ENCODE assay signal across 8 mouse cellular contexts in genomic region chr17:66276778-66277177, GRCm38 (mm10).
A peak's percentile ranks its signal among the peaks of the same experiment; 100 is the strongest.
DNase-seq lines count a peak whose midpoint lies in the region; ATAC-seq and TF ChIP-seq lines count a peak whose summit lies in the region.

No protein-coding gene starts in this region.

- H3K36me3 ChIP-seq in forebrain, postnatal 0 days (ENCODE audit: insufficient read depth), result no peaks in the 10 kb centered on the region
- no peaks in the 10 kb centered on the region for H3K36me3 ChIP-seq in hindbrain, embryonic 12.5 days
- no peaks in the 10 kb centered on the region for H3K36me3 ChIP-seq in midbrain, postnatal 0 days (ENCODE audit: insufficient read depth, low read length)

- peaks cover 21% of the 10 kb centered on the region for H3K4me1 ChIP-seq in forebrain, postnatal 0 days (ENCODE audit: insufficient read depth)
- peaks cover 23% of the 10 kb centered on the region for H3K4me1 ChIP-seq in hindbrain, embryonic 12.5 days
- peaks cover 9% of the 10 kb centered on the region for H3K4me1 ChIP-seq in midbrain, postnatal 0 days (ENCODE audit: insufficient read depth, low read length)

- H3K27me3 ChIP-seq in forebrain, postnatal 0 days (ENCODE audit: insufficient read depth, low read length), result no peaks in the 10 kb centered on the region
- no peaks in the 10 kb centered on the region for H3K27me3 ChIP-seq in hindbrain, embryonic 12.5 days
- no peaks in the 10 kb centered on the region for H3K27me3 ChIP-seq in midbrain, postnatal 0 days (ENCODE audit: insufficient read depth, low read length)

- no peaks in the 10 kb centered on the region for H3K9me3 ChIP-seq in forebrain, postnatal 0 days (ENCODE audit: low read length)
- no peaks in the 10 kb centered on the region for H3K9me3 ChIP-seq in hindbrain, embryonic 12.5 days (replicated peaks)
- no peaks in the 10 kb centered on the region for H3K9me3 ChIP-seq in midbrain, postnatal 0 days (ENCODE audit: low read length)

- peak; percentile 96 for ATAC-seq in forebrain, postnatal 0 days
- ATAC-seq in hindbrain, embryonic 12.5 days (ENCODE audit: low FRiP score), result peak; percentile 90
- ATAC-seq in midbrain, postnatal 0 days (ENCODE audit: low FRiP score), result peak; percentile 52

- peak overlapping the region; percentile 64 for H3K27ac ChIP-seq in forebrain, postnatal 0 days (ENCODE audit: low read depth, low read length)
- peak overlapping the region; percentile 60 for H3K27ac ChIP-seq in hindbrain, embryonic 12.5 days
- H3K27ac ChIP-seq in midbrain, postnatal 0 days (ENCODE audit: low read depth, low read length), result no peak overlapping the region

- WGBS in forebrain, postnatal 0 days, result 7% methylated on average over 13 of the region's 13 CpGs
- WGBS in hindbrain, embryonic 12.5 days, result 30% methylated on average over 13 of the region's 13 CpGs
- WGBS in midbrain, postnatal 0 days, result 19% methylated on average over 13 of the region's 13 CpGs

- peak; percentile 6 for DNase-seq in gastrocnemius, adult 18-20 months (ENCODE audit: low spot score)
- no peak for DNase-seq in gastrocnemius, postnatal 25 days
- DNase-seq in forebrain, postnatal 0 days, result peak; percentile 89
- peak; percentile 81 to 85 for DNase-seq in layer of hippocampus, postnatal 36 days
- peak; percentile 94 for DNase-seq in midbrain, postnatal 0 days (ENCODE audit: low spot score)
- no peak for DNase-seq in c-Kit-positive CD71-positive TER-119-positive erythroid progenitor cells, embryonic 14.5 days (ENCODE audit: low spot score)
- no peak for DNase-seq in yolk sac, embryonic 10.5 days (ENCODE audit: low spot score)

- H3K4me2 ChIP-seq in forebrain, postnatal 0 days (ENCODE audit: low read depth), result peak overlapping the region; percentile 21
- peak overlapping the region; percentile 14; the same call in 1 of the 2 replicates for H3K4me2 ChIP-seq in hindbrain, embryonic 12.5 days (replicated peaks)
- H3K4me2 ChIP-seq in midbrain, postnatal 0 days (ENCODE audit: low read depth, low read length, poor library complexity, severe bottlenecking), result peak overlapping the region; percentile 15; the same call in 1 of the 2 replicates

- no peak overlapping the region for H3K4me3 ChIP-seq in forebrain, postnatal 0 days (ENCODE audit: low read depth, low read length)
- no peak overlapping the region for H3K4me3 ChIP-seq in hindbrain, embryonic 12.5 days
- no peak overlapping the region for H3K4me3 ChIP-seq in midbrain, postnatal 0 days (ENCODE audit: low read depth, low read length)

- no peak overlapping the region for H3K9ac ChIP-seq in forebrain, postnatal 0 days
- no peak overlapping the region for H3K9ac ChIP-seq in hindbrain, embryonic 12.5 days
- no peak overlapping the region for H3K9ac ChIP-seq in midbrain, postnatal 0 days (replicated peaks; ENCODE audit: low read length, poor library complexity, severe bottlenecking)

- TF ChIP-seq CTCF in forebrain, postnatal 0 days (IDR thresholded peaks at IDR 0.05; ENCODE audit: low read depth), result no peak
- TF ChIP-seq CTCF in midbrain, postnatal 0 days (IDR thresholded peaks at IDR 0.05), result no peak

Comparison
In these comparisons a context has a peak if more than half of its experiments do, and no peak if none do; other contexts are left out.
1. DNase-seq: peak in gastrocnemius, adult 18-20 months (single experiment), forebrain, postnatal 0 days (single experiment), layer of hippocampus, postnatal 36 days (2 of 2) and midbrain, postnatal 0 days (single experiment); none in gastrocnemius, postnatal 25 days (single experiment), c-Kit-positive CD71-positive TER-119-positive erythroid progenitor cells, embryonic 14.5 days (single experiment) and yolk sac, embryonic 10.5 days (single experiment).
2. Peak in every context shown above with its lines, with median percentiles within 50 percentile points of each other: ATAC-seq and H3K4me2 ChIP-seq.